Mouse (Mus musculus) heart, postnatal 0 days (tissue): Measurements from ENCODE around the gene Stoml1.

ENCODE experiments used
- CTCF ChIP-seq: IDR thresholded peaks from 2 replicates; pipeline ENCODE4 v1.5.1; 2016; ENCODE audit warnings: antibody characterized with exemption, control low read depth, low read depth
- EP300 ChIP-seq: IDR thresholded peaks from 2 replicates; pipeline ENCODE4 v1.6.1; 2016; ENCODE audit warnings: antibody characterized with exemption, low read depth

DNA sequence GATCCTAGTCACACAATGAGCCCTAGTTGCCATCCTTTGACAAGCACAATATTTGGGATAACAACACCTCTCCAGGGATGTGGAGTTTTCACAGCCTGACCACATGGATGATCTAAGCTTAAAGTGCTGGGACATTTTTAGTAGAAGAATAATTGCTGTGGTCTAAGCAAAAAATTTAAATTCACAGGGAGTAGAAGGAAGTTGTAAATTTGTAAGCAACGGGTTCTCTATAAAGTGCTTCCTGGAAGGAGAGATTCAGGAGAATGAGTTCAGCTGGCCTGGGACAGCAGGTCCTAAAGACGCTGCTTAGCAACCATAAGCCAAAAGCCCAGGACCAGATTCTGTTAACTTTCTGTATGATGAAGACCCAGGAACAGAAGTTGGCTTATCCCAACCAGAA, 36.9 kb downstream of the Stoml1 start:
- TF ChIP-seq CTCF (no peak), EP300 (no peak)
